ENCODE assay signal across 20 mouse cellular contexts in genomic region chr3:86738831-86739230, GRCm38 (mm10).
A peak's percentile ranks its signal among the peaks of the same experiment; 100 is the strongest.
DNase-seq lines count a peak whose midpoint lies in the region; ATAC-seq and TF ChIP-seq lines count a peak whose summit lies in the region.
"Had no signal": no experiment of that assay in that cellular context is flagged by ENCODE, and none has a peak within 500 bp of the region (broad histone marks: within the 10 kb centered on the region; RNA-seq: fewer than 3 reads in every experiment).

No protein-coding gene starts in this region.

- no peaks in the 10 kb centered on the region for H3K27me3 ChIP-seq in forebrain, embryonic 15.5 days
- no peaks in the 10 kb centered on the region for H3K27me3 ChIP-seq in forebrain, embryonic 11.5 days (ENCODE audit: control insufficient read depth, insufficient read depth, low read length)
- H3K27me3 ChIP-seq in hindbrain, embryonic 16.5 days (replicated peaks; ENCODE audit: control insufficient read depth, insufficient read depth, low read length): no peaks in the 10 kb centered on the region
- H3K27me3 ChIP-seq in hindbrain, embryonic 11.5 days (ENCODE audit: control insufficient read depth, insufficient read depth, low read length): no peaks in the 10 kb centered on the region
- no peaks in the 10 kb centered on the region for H3K27me3 ChIP-seq in forebrain, postnatal 0 days (ENCODE audit: insufficient read depth, low read length)
- H3K27me3 ChIP-seq: CH12.LX; embryonic facial prominence, embryonic 15.5 days; heart, embryonic 12.5 days; intestine, embryonic 15.5 days; Patski had no signal

- ATAC-seq in forebrain, embryonic 15.5 days (replicated peaks): peak; percentile 87
- ATAC-seq in forebrain, embryonic 11.5 days (replicated peaks; ENCODE audit: low FRiP score): no peak
- no peak for ATAC-seq in hindbrain, embryonic 16.5 days
- ATAC-seq in hindbrain, embryonic 11.5 days (ENCODE audit: low FRiP score): no peak
- ATAC-seq in forebrain, postnatal 0 days: peak; percentile 69
- ATAC-seq: activated CD4-positive, CD25-positive, alpha-beta regulatory T cell, adult 4 months; intestine, embryonic 15.5 days; Patski had no signal

- peaks cover 14% of the 10 kb centered on the region for H3K4me1 ChIP-seq in forebrain, embryonic 15.5 days
- no peaks in the 10 kb centered on the region for H3K4me1 ChIP-seq in forebrain, embryonic 11.5 days (replicated peaks; ENCODE audit: control insufficient read depth, insufficient read depth, low read length)
- H3K4me1 ChIP-seq in hindbrain, embryonic 16.5 days (ENCODE audit: control insufficient read depth, insufficient read depth, low read depth, low read length): peaks cover 3% of the 10 kb centered on the region
- H3K4me1 ChIP-seq in hindbrain, embryonic 11.5 days (replicated peaks; ENCODE audit: control insufficient read depth, insufficient read depth, low read length): no peaks in the 10 kb centered on the region
- 0 out of 2 replicates have a peak, but pooled peaks cover 3% of the 10 kb centered on the region for H3K4me1 ChIP-seq in forebrain, postnatal 0 days (ENCODE audit: insufficient read depth)
- H3K4me1 ChIP-seq: embryonic facial prominence, embryonic 15.5 days; heart, embryonic 12.5 days; intestine, embryonic 15.5 days had no signal

- no peak for DNase-seq in forebrain, embryonic 11.5 days (ENCODE audit: low spot score)
- no peak for DNase-seq in hindbrain, embryonic 11.5 days (ENCODE audit: low spot score)
- peak; percentile 89 for DNase-seq in brain, embryonic 14.5 days (ENCODE audit: low read depth)
- peak; percentile 50 for DNase-seq in forebrain, postnatal 0 days
- no peak for DNase-seq in spleen, postnatal 10 days (ENCODE audit: low spot score in 2 of 2)
- DNase-seq: adrenal gland, postnatal 25 days; cerebellum, adult 2 months; embryo, embryonic 11 days; gastrocnemius, adult 2 months; gastrocnemius, postnatal 25 days; kidney, adult 18-20 months had no signal

- H3K4me3 ChIP-seq in forebrain, embryonic 15.5 days: no peak overlapping the region
- H3K4me3 ChIP-seq in forebrain, embryonic 11.5 days (ENCODE audit: low read depth, low read length): no peak overlapping the region
- no peak overlapping the region for H3K4me3 ChIP-seq in hindbrain, embryonic 16.5 days (ENCODE audit: low read length)
- H3K4me3 ChIP-seq in hindbrain, embryonic 11.5 days (ENCODE audit: low read depth, low read length): no peak overlapping the region
- no peak overlapping the region for H3K4me3 ChIP-seq in forebrain, postnatal 0 days (ENCODE audit: low read depth, low read length)
- H3K4me3 ChIP-seq: embryonic facial prominence, embryonic 15.5 days; erythroblast, embryonic 14.5 days; gastrocnemius, adult 2 months; heart, embryonic 12.5 days; intestine, embryonic 15.5 days had no signal

- no peak for TF ChIP-seq CTCF in brain, embryonic 14.5 days (IDR thresholded peaks at IDR 0.05; ENCODE audit: borderline replicate concordance, extremely low read depth, insufficient read depth, insufficient read length)
- no peak for TF ChIP-seq CTCF in forebrain, postnatal 0 days (IDR thresholded peaks at IDR 0.05; ENCODE audit: low read depth)

- H3K9me3 ChIP-seq in forebrain, embryonic 15.5 days: no peaks in the 10 kb centered on the region
- no peaks in the 10 kb centered on the region for H3K9me3 ChIP-seq in forebrain, embryonic 11.5 days (ENCODE audit: control insufficient read depth, low read length)
- H3K9me3 ChIP-seq in hindbrain, embryonic 16.5 days (ENCODE audit: control insufficient read depth, low read length): no peaks in the 10 kb centered on the region
- H3K9me3 ChIP-seq in hindbrain, embryonic 11.5 days (ENCODE audit: control insufficient read depth, low read length): no peaks in the 10 kb centered on the region
- no peaks in the 10 kb centered on the region for H3K9me3 ChIP-seq in forebrain, postnatal 0 days (ENCODE audit: low read length)
- H3K9me3 ChIP-seq: embryonic facial prominence, embryonic 15.5 days; heart, embryonic 12.5 days; intestine, embryonic 15.5 days had no signal

- H3K4me2 ChIP-seq in forebrain, embryonic 15.5 days (replicated peaks): no peak overlapping the region
- H3K4me2 ChIP-seq in forebrain, embryonic 11.5 days (ENCODE audit: low read depth, low read length, severe bottlenecking): no peak overlapping the region
- no peak overlapping the region for H3K4me2 ChIP-seq in hindbrain, embryonic 16.5 days (ENCODE audit: low read length)
- no peak overlapping the region for H3K4me2 ChIP-seq in hindbrain, embryonic 11.5 days (replicated peaks; ENCODE audit: low read depth, low read length)
- H3K4me2 ChIP-seq in forebrain, postnatal 0 days (ENCODE audit: low read depth): no peak overlapping the region
- H3K4me2 ChIP-seq: embryonic facial prominence, embryonic 15.5 days; heart, embryonic 12.5 days; intestine, embryonic 15.5 days had no signal

- TF ChIP-seq POLR2A in brain, embryonic 14.5 days (IDR thresholded peaks at IDR 0.05; ENCODE audit: borderline replicate concordance, extremely low read depth, insufficient read depth, insufficient read length, poor library complexity, severe bottlenecking): no peak

- H3K9ac ChIP-seq in forebrain, embryonic 15.5 days (replicated peaks): no peak overlapping the region
- H3K9ac ChIP-seq in forebrain, embryonic 11.5 days (ENCODE audit: low read length): no peak overlapping the region
- H3K9ac ChIP-seq in hindbrain, embryonic 16.5 days (ENCODE audit: low read depth, low read length): no peak overlapping the region
- H3K9ac ChIP-seq in hindbrain, embryonic 11.5 days (ENCODE audit: low read depth, low read length): no peak overlapping the region
- H3K9ac ChIP-seq in forebrain, postnatal 0 days: no peak overlapping the region
- H3K9ac ChIP-seq: embryonic facial prominence, embryonic 15.5 days; heart, embryonic 12.5 days; intestine, embryonic 15.5 days had no signal

- WGBS in forebrain, embryonic 15.5 days: 53% methylated on average over 3 of the region's 3 CpGs
- WGBS in forebrain, embryonic 11.5 days: 80% methylated on average over 3 of the region's 3 CpGs
- 63% methylated on average over 3 of the region's 3 CpGs for WGBS in hindbrain, embryonic 16.5 days
- 77% methylated on average over 3 of the region's 3 CpGs for WGBS in hindbrain, embryonic 11.5 days
- WGBS in forebrain, postnatal 0 days: 52% methylated on average over 3 of the region's 3 CpGs

- H3K36me3 ChIP-seq in forebrain, embryonic 15.5 days: no peaks in the 10 kb centered on the region
- H3K36me3 ChIP-seq in forebrain, embryonic 11.5 days (ENCODE audit: control insufficient read depth, insufficient read depth, low read length): no peaks in the 10 kb centered on the region
- no peaks in the 10 kb centered on the region for H3K36me3 ChIP-seq in hindbrain, embryonic 16.5 days (ENCODE audit: control insufficient read depth, insufficient read depth, low read length)
- no peaks in the 10 kb centered on the region for H3K36me3 ChIP-seq in hindbrain, embryonic 11.5 days (ENCODE audit: control insufficient read depth, insufficient read depth, low read length)
- H3K36me3 ChIP-seq in forebrain, postnatal 0 days (ENCODE audit: insufficient read depth): no peaks in the 10 kb centered on the region
- H3K36me3 ChIP-seq: embryonic facial prominence, embryonic 15.5 days; heart, embryonic 12.5 days; intestine, embryonic 15.5 days had no signal

- peak overlapping the region; percentile 53 for H3K27ac ChIP-seq in forebrain, embryonic 15.5 days (replicated peaks)
- H3K27ac ChIP-seq in forebrain, embryonic 11.5 days (ENCODE audit: low read depth, low read length): no peak overlapping the region
- peak overlapping the region; percentile 16; the same call in 1 of the 2 replicates for H3K27ac ChIP-seq in hindbrain, embryonic 16.5 days (ENCODE audit: low read depth, low read length)
- no peak overlapping the region for H3K27ac ChIP-seq in hindbrain, embryonic 11.5 days (ENCODE audit: low read depth, low read length)
- H3K27ac ChIP-seq in forebrain, postnatal 0 days (ENCODE audit: low read depth, low read length): no peak overlapping the region
- H3K27ac ChIP-seq: embryonic facial prominence, embryonic 15.5 days; gastrocnemius, adult 2 months; intestine, embryonic 15.5 days had no signal

Comparison
In these comparisons a context has a peak if more than half of its experiments do, and no peak if none do; other contexts are left out.
1. ATAC-seq: peak in forebrain, embryonic 15.5 days (single experiment) and forebrain, postnatal 0 days (single experiment); none in forebrain, embryonic 11.5 days (single experiment), hindbrain, embryonic 16.5 days (single experiment) and hindbrain, embryonic 11.5 days (single experiment).
2. H3K27ac ChIP-seq: peak in forebrain, embryonic 15.5 days (single experiment) and hindbrain, embryonic 16.5 days (single experiment); none in forebrain, embryonic 11.5 days (single experiment), hindbrain, embryonic 11.5 days (single experiment) and forebrain, postnatal 0 days (single experiment).
3. DNase-seq: peak in brain, embryonic 14.5 days (single experiment) and forebrain, postnatal 0 days (single experiment); none in forebrain, embryonic 11.5 days (single experiment), hindbrain, embryonic 11.5 days (single experiment) and spleen, postnatal 10 days (0 of 2).